Mouse (Mus musculus) thymus, postnatal 10 days (tissue): Measurements from ENCODE around the gene Haus6.
A peak's percentile ranks its signal among the peaks of the same experiment; 100 is the strongest.

Experiments
- DNase-seq, 2 experiments: peaks; one replicate each; pipeline ENCODE4 v3.0.0; 2021; ENCODE audit warnings: low spot score in 2 of 2

The Haus6 gene

GRCm38 (mm10) chr4:86575283-86575983 is 36.4 kb downstream of the Haus6 start, which contains the start of gene Rraga:
Rraga (plus strand) TSS chr4:86575668.
- DNase-seq, result peak; percentile 91 to 94

- no peak for DNase-seq
These were observed 36.9 kb downstream of the Haus6 start for GRCm38 (mm10) chr4:86574939-86575282.

- no peak for DNase-seq
These were observed 50.8 kb downstream of the Haus6 start for GRCm38 (mm10) chr4:86561061-86561460.

GRCm38 (mm10) chr4:86559006-86559405 is 52.8 kb downstream of the Haus6 start:
- no peak for DNase-seq

GRCm38 (mm10) chr4:86558228-86558627 is 53.6 kb downstream of the Haus6 start, which contains the start of gene Saxo1:
Saxo1 (minus strand) TSS chr4:86558328.
- no peak for DNase-seq

GRCm38 (mm10) chr4:86557371-86557770 is 54.5 kb downstream of the Haus6 start:
- no peak for DNase-seq

GRCm38 (mm10) chr4:86555035-86555707 is 56.7 kb downstream of the Haus6 start:
- DNase-seq, result peak in 1 of 2 experiments; percentile 38

- no peak for DNase-seq
These were observed 63.5 kb downstream of the Haus6 start for GRCm38 (mm10) chr4:86548332-86548731.

- no peak for DNase-seq
These were observed 66.2 kb downstream of the Haus6 start for GRCm38 (mm10) chr4:86545615-86546014.

GRCm38 (mm10) chr4:86543999-86544398 is 67.9 kb downstream of the Haus6 start:
- DNase-seq, result no peak

GRCm38 (mm10) chr4:86541573-86541972 is 70.3 kb downstream of the Haus6 start:
- no peak for DNase-seq

- no peak for DNase-seq
These were observed 72.9 kb downstream of the Haus6 start for GRCm38 (mm10) chr4:86538936-86539335.

- peak in 1 of 2 experiments; percentile 39 for DNase-seq
These were observed 73.9 kb downstream of the Haus6 start for GRCm38 (mm10) chr4:86537972-86538371.

GRCm38 (mm10) chr4:86534091-86534481 is 77.8 kb downstream of the Haus6 start:
- DNase-seq, result no peak

- DNase-seq, result no peak
These were observed 78.3 kb downstream of the Haus6 start for GRCm38 (mm10) chr4:86533406-86534090.

GRCm38 (mm10) chr4:86529161-86529560 is 82.7 kb downstream of the Haus6 start:
- no peak for DNase-seq
